Mouse (Mus musculus): ENCODE data around the gene Gm49711.

DNA sequence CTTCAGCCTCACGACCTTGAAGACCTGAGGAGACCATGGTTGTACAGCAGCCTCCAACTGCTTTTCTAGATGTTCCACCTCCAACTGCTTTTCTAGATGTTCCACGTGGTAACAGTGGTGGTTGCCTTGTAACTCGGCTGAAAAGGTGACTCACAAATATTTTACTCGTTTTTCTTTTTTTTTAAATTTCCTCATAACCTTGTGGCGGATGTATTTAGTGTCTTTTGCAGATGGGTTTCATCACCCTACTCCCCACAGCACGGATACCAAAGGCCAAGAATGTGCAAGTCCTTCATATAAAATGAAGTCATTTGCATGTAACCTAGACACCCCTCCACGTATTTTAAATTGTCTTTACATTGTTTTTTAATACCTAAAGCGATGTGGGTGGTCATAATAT, 41.3 kb upstream of the Gm49711 start:
- TF ChIP-seq EP300 (IDR thresholded peaks at IDR 0.05; ENCODE audit: low read length) (no peak), CTCF (conservative IDR thresholded peaks at IDR 0.05 in 1 of 2, IDR thresholded peaks at IDR 0.05 in 1 of 2; ENCODE audit: low read depth in 2 of 2, low read length in 2 of 2) (no peak), UBTF (IDR thresholded peaks at IDR 0.05; ENCODE audit: low read depth, low read length) (no peak)
